ENCODE assay signal across 10 mouse cellular contexts in the genomic region with DNA sequence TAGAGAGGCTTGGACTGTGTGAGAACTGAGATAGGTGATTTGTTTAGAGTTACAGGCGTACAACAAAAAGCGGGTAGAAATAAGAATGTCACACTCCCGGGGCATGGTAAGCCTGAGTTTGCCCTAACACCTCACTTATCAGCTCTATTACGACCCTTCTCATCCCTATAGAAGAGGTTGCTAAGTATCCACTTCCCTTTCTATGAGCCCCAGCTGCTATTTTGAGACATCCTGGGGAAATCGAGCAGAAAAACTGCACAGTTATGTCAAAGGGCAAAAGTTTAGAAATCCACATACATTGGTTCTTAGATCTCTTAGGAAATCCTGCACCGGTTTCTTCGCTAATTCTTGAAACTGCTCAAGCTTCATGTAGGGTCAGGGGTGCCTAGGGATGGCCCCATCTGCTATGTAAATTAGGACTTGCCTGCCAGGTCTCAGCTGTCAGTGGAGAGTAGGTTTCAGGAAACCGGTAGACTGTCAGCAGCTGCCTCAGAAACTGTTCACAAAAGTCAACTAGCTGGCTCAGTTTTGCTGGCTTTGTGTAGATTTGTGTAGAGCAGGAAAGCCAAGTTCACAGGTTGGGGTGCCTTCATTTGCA. TPM values are rescaled to one million over a fixed set of nuclear protein-coding genes. Genes with fewer than 3 reads are reported as not detected.
DNase-seq lines count a peak whose midpoint lies in the region; ATAC-seq lines count a peak whose summit lies in the region.
"Had no signal": no experiment of that assay in that cellular context is flagged by ENCODE, and none has a peak within 500 bp of the region (broad histone marks: within the 10 kb centered on the region; RNA-seq: fewer than 3 reads in every experiment).

No protein-coding gene starts in this region.

- 43% methylated on average over 8 of the region's 8 CpGs for WGBS in heart, embryonic 15.5 days
- 15% methylated on average over 8 of the region's 8 CpGs for WGBS in embryonic facial prominence, embryonic 10.5 days
- WGBS in liver, embryonic 13.5 days (ENCODE audit: insufficient replicate concordance) = 6% methylated on average over 8 of the region's 8 CpGs

- peak overlapping the region; percentile 70; the same call in 1 of the 2 replicates for H3K4me3 ChIP-seq in heart, embryonic 15.5 days
- peak overlapping the region; percentile 69 for H3K4me3 ChIP-seq in embryonic facial prominence, embryonic 10.5 days
- H3K4me3 ChIP-seq in liver, embryonic 13.5 days (replicated peaks) = peak overlapping the region; percentile 62

- no peaks in the 10 kb centered on the region for H3K9me3 ChIP-seq in heart, embryonic 15.5 days (replicated peaks)
- H3K9me3 ChIP-seq in embryonic facial prominence, embryonic 10.5 days = no peaks in the 10 kb centered on the region
- H3K9me3 ChIP-seq in liver, embryonic 13.5 days (replicated peaks) = no peaks in the 10 kb centered on the region

- no peak overlapping the region for H3K9ac ChIP-seq in heart, embryonic 15.5 days
- H3K9ac ChIP-seq in liver, embryonic 13.5 days = no peak overlapping the region

- H3K36me3 ChIP-seq in heart, embryonic 15.5 days = peaks cover 5% of the 10 kb centered on the region; the same call in 1 of the 2 replicates
- H3K36me3 ChIP-seq in embryonic facial prominence, embryonic 10.5 days (replicated peaks) = peaks cover 9% of the 10 kb centered on the region
- no peaks in the 10 kb centered on the region for H3K36me3 ChIP-seq in liver, embryonic 13.5 days

- H3K27me3 ChIP-seq in heart, embryonic 15.5 days = peaks cover 7% of the 10 kb centered on the region; the same call in 1 of the 2 replicates
- peaks cover 58% of the 10 kb centered on the region for H3K27me3 ChIP-seq in embryonic facial prominence, embryonic 10.5 days (replicated peaks; ENCODE audit: low read depth, poor library complexity, severe bottlenecking)
- peaks cover 50% of the 10 kb centered on the region for H3K27me3 ChIP-seq in liver, embryonic 13.5 days

- no peak overlapping the region for H3K27ac ChIP-seq in heart, embryonic 15.5 days
- H3K27ac ChIP-seq in embryonic facial prominence, embryonic 10.5 days (replicated peaks) = no peak overlapping the region
- no peak overlapping the region for H3K27ac ChIP-seq in liver, embryonic 13.5 days

- intact Hi-C loops in left cerebral cortex, postnatal 4 days (cut with DNase I) = no loop called here

- DNase-seq in heart, postnatal 4 days = no peak
- DNase-seq in B cell, adult 2 months = peak; percentile 20 to 23
- no peak for DNase-seq in embryonic facial prominence, embryonic 10.5 days (ENCODE audit: low spot score)
- no peak for DNase-seq in liver, embryonic 13.5 days
- DNase-seq in layer of hippocampus, adult 18-20 months (ENCODE audit: low spot score in 2 of 2) = no peak
- DNase-seq in left cerebral cortex, postnatal 4 days = no peak
- DNase-seq in cerebellum, postnatal 36 days = no peak
- DNase-seq: lung, adult 2 months had no signal

- no peak for ATAC-seq in heart, embryonic 15.5 days (replicated peaks; ENCODE audit: insufficient number of reproducible peaks, insufficient read depth, low FRiP score, low read depth)
- no peak for ATAC-seq in liver, embryonic 13.5 days (ENCODE audit: low read depth)

- peaks cover 27% of the 10 kb centered on the region for H3K4me1 ChIP-seq in heart, embryonic 15.5 days (replicated peaks)
- H3K4me1 ChIP-seq in embryonic facial prominence, embryonic 10.5 days = peaks cover 29% of the 10 kb centered on the region
- peaks cover 30% of the 10 kb centered on the region for H3K4me1 ChIP-seq in liver, embryonic 13.5 days (replicated peaks)

- peak overlapping the region; percentile 99 for H3K4me2 ChIP-seq in heart, embryonic 15.5 days
- H3K4me2 ChIP-seq in liver, embryonic 13.5 days = peak overlapping the region; percentile 78

RNA-seq across cellular contexts. Expression of a gene that starts 27.9 kb away (rescaled TPM):
- not detected in 2 replicates for polyA plus RNA-seq in heart, embryonic 15.5 days (2015; fragmentation: Nextera tagmentation; extraction: Ambion mirVana)
- not detected for total RNA-seq in heart, postnatal 4 days (2021)
- polyA plus RNA-seq in embryonic facial prominence, embryonic 10.5 days (2016; fragmentation: Nextera tagmentation; extraction: Ambion mirVana) = not detected in 2 replicates
- polyA plus RNA-seq in liver, embryonic 13.5 days (2015; fragmentation: Nextera tagmentation; extraction: Ambion mirVana) = not detected in 2 replicates
- not detected for total RNA-seq in layer of hippocampus, adult 18-20 months (2021)
- total RNA-seq in left cerebral cortex, postnatal 4 days (2021) = not detected
- polyA plus RNA-seq: lung, adult 2 months; thymus, adult 2 months had no signal

RNA-seq across cellular contexts. Expression of a gene that starts 46.8 kb away (rescaled TPM):
- polyA plus RNA-seq in heart, embryonic 15.5 days (2015; fragmentation: Nextera tagmentation; extraction: Ambion mirVana) = 7.7 and 9.9 TPM in 2 replicates
- 1 to 10 TPM; 9.4 to 9.8 TPM for total RNA-seq in heart, postnatal 4 days (2021)
- polyA plus RNA-seq in embryonic facial prominence, embryonic 10.5 days (2016; fragmentation: Nextera tagmentation; extraction: Ambion mirVana) = 8.2 and 8.8 TPM in 2 replicates
- polyA plus RNA-seq in liver, embryonic 13.5 days (2015; fragmentation: Nextera tagmentation; extraction: Ambion mirVana) = 2.0 and 2.8 TPM in 2 replicates
- 10 to 100 TPM; 25.8 to 27.0 TPM for total RNA-seq in layer of hippocampus, adult 18-20 months (2021)
- total RNA-seq in left cerebral cortex, postnatal 4 days (2021) = 10 to 100 TPM; 41.0 to 42.9 TPM

Comparison
In these comparisons a context has a peak if more than half of its experiments do, and no peak if none do; other contexts are left out.
1. DNase-seq: peak in B cell, adult 2 months (2 of 2); none in heart, postnatal 4 days (single experiment), embryonic facial prominence, embryonic 10.5 days (single experiment), liver, embryonic 13.5 days (single experiment), layer of hippocampus, adult 18-20 months (0 of 2), left cerebral cortex, postnatal 4 days (single experiment) and cerebellum, postnatal 36 days (0 of 2).
2. Peak in every context shown above with its lines, with median percentiles within 50 percentile points of each other: H3K4me3 ChIP-seq.